Mouse (Mus musculus) retina, embryonic 14.5 days (tissue): ENCODE results near the gene Zfp458.
"Not testable (repeated sequence)": the region's sequence is repeated elsewhere in the genome, so short reads cannot be mapped to it uniquely, and the experiment has no call there.

Experiments used
- DNase-seq: peaks from one replicate; pipeline ENCODE4 v3.0.0-alpha.2; 2015; ENCODE audit warnings: low spot score

The Zfp458 gene

DNA sequence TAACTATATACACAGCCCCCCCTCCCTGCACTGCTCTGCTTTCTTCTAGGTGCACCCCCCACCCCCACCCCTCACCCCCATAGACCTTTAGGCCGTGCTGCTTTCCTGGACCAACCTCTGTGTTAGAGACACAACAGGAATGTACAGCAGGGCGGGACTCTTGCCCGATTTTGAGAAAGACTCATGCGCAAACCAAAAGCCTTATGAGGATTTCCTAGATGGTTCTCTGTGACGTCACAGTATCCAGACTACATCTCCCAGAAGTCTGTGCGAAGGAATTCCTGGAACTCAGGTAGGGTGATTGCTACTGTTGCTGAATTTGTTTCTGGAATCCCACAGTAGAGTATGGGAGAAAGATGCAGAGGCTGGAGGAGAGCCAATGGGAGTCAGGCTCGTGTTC is at the start of gene Zfp458:
Gene Zfp458, minus strand, starts transcription at position 153 of the 400 bp plus-strand sequence.
- peak; percentile 65 for DNase-seq

DNA sequence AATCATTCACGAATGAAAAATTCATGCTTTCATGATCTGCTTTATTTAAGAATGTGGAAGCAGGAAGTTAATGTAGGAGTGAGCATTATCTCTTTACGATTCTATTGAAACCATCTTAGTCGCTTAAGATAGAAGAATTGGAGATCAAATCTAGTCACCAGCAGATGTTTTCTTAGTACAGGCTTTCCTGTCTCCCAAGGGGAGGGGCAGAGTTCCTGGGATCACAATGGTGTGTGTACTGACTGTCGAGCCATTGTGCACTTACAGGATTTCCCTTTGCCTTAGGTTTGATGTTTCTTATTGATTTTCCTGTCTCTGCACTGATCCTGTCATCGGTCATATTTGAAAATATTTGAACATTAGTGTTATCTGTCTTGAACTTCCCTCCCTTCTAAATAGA is 28.5 kb upstream of the Zfp458 start:
- DNase-seq, result peak; percentile 39

DNA sequence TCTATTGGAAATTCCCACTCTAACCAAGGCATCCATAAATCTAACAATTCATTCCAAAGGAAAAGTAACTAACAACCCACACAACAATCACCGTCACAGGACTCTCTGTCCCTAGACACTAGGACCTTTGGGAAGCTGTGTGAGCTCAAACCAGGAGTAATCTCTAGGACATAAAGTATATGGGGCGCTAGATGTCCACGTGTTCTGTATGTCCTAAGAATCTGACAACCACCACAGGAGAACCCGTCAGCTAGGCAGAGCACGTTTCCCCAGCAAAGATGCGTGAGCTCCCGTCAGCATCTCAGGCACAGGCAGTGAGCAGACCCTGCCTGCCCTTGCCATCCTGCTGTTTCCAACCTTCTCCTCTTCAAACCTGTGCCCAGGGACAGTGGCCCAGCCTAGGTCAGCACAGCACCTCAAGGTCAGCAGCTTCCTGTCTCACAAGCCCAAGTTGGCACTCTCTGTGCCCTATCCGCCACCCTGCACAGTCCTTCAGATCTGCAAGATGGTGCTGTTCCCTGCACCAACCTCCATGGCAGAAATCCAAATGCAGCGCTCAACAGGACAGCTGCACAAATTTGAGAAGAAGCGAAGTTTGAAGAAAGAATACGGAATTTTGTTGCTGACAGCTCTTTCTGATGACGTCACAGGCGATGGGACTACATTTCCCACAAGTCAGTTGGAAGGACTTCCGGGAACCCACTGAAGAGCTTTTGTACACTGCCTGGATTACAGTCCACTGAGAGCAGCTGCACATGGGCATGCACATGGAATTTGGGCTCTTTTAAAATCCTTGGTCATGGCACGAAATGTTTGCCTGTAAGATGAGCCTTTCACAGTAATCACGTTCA is 27.8 kb upstream of the Zfp458 start, which contains the start of gene Zfp457:
Gene Zfp457, minus strand, starts transcription at position 664 of the 851 bp plus-strand sequence.
- DNase-seq, result peak; percentile 93

DNA sequence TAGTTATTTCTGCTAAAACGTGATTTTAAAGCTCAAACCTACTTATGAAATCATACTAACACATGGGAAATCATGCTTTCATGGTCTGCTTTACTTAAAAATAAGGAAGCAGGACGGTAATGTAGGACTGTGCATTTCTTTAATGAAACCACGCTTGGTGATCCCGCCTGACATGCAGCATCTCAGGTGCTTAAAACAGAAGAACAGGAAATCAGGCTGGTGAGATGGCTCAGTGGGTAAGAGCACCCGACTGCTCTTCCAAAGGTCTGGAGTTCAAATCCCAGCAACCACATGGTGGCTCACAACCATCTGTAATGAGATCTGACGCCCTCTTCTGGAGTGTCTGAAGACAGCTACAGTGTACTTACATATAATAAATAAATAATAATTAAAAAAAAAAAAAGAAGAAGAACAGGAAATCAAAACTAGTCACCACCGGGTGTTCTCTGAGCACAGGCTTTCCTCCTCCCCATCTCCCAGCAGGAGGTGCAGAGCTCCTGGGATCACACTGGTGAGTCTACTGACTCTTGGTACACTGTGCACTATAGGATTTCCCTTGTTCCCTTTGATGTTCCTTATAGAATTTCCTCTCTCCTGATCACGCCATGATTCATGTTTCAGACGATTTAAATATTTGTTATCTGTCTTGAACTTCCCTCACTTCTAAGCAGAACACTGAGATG is 8.7 kb downstream of the Zfp458 start:
- DNase-seq, result not testable (repeated sequence)

DNA sequence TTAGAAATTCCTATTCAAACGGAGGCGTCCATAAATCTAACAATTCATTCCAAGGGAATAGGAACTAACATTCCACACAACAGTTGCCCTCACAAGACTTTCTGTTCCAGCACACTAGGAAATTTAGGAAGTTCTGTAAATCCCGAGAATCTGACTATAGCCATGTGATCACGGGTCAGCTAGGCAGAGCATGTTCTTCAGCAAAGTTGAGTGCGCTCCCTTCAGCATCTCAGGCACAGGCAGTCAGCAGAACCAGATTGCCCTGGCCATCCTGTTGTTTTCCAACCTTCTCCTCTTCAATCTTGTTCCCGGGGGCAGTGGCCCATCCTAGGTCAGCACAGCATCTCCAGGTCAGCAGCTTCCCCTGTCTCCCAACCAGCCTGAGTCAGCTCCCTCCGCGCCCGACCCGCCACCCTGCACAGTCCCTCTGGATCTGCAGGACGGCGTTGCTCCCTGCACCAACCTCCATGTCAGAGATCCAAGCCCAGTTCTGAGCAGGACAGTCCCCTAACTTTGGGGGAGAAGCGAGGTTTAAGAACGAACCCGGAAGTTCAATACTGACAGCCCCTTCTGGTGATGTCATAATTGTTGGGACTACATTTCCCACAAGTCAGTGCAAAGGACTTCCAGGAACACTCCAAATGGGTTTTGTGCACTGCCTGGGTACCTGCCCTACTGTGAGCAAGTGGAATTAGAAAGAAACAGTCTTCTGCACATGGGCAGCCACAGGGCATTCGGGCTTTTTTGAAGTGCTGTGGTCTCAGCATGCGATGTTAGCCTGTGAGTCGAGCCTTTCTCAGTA is 9.5 kb downstream of the Zfp458 start:
- peak; percentile 79 for DNase-seq

DNA sequence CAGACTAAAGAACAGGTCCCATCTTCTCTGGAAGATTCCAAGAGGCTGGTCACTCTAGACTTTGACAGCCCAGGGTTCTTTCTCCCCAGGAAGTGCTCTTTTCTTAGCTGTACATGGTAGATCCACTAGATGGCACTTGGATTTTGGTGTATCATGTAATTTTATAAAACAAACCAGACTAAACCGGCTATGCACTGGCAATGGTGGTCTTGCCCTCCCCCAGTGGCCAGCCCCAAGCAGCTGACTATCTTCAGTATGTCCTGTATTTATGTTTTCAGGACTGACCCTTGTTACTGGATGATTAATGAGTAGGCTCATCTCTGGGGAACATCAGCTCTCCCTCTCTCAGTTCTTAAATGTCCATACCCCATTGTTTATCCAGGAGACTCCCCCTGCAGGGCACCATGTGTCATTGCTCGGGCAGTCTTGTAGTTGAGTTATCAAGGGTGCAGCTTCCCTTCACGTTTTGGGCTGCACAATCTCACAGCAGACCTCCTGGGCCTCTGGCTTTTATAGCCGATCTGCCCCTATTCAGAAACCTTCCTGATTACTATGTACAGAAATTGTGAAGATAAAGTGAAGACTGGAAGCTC is 64.2 kb downstream of the Zfp458 start:
- DNase-seq, result no peak
